Mouse (Mus musculus) gastrocnemius, postnatal 36 days (tissue): Measurements from ENCODE around the gene Elmo1. TPM values are rescaled to one million over a fixed set of nuclear protein-coding genes. Genes with fewer than 3 reads are reported as not detected.

Source experiments
- DNase-seq, 2 experiments: peaks; one replicate each; pipeline ENCODE4 v3.0.0; 2022
- intact Hi-C: fragments of 180-260 bp; cut with DNase I; formaldehyde crosslinking; loops from one replicate; pipeline ENCODE4 v1.15.1; 2025
- total RNA-seq, 2 experiments: library from RNA; stranded (reverse); gene quantifications; 2 replicates each; pipeline ENCODE4 v1.2.3; 2021

Elmo1 gene
- total RNA-seq, 2 experiments from 2014 or later, result 4.3 to 5.2 TPM

GRCm38 (mm10) chr13:20254911-20255310 lies 164.5 kb downstream of the Elmo1 start:
- intact Hi-C loops, result no loop called here

DNA sequence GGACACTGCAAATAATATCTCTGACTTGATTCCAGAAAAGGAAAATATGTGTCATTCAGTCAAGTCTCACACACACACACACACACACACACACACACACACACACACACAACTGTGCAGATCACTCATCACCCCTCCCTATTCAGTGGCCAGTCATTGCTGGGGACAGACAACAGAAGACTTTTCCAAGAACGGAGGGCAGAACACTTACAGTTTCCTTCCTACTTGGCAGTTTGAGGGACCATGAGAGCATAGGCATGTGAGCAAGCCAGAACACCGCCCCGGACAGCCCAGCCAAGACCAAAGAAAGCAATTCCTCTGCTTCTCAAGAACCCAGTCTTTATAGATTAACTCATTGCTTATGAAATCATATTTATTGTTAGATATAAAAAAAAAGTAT lies 165.0 kb downstream of the Elmo1 start:
- intact Hi-C loops, result no loop called here
- peak in 1 of 2 experiments; percentile 50 for DNase-seq

More at GRCm38 (mm10) chr13:20254911-20255310, 164.5 kb downstream of the Elmo1 start:
- no peak for DNase-seq

DNA sequence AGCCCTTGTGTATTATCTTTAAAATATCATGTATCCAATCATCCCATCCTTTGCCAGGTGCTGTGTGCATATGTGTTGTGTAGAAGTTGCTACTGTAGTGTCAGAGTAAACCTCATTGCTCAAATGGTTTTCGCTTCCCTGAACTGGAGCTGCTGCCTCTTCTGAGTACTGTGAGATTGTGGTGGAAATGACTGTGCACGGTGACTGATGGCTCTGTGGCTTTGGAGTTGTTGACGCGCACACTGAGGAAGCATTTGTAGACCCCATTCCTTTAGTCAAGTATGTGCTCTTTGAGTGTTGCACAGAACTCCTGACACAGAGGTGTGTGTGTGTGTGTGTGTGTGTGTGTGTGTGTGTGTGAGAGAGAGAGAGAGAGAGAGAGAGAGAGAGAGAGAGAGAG lies 166.2 kb downstream of the Elmo1 start:
- intact Hi-C loops, result no loop called here
- no peak for DNase-seq

GRCm38 (mm10) chr13:20257562-20258525 lies 167.4 kb downstream of the Elmo1 start:
- intact Hi-C loops, result no loop called here
- DNase-seq, result no peak

GRCm38 (mm10) chr13:20263173-20263572 lies 172.8 kb downstream of the Elmo1 start:
- intact Hi-C loops, result no loop called here
- DNase-seq, result no peak

GRCm38 (mm10) chr13:20270148-20270547 lies 179.8 kb downstream of the Elmo1 start:
- DNase-seq, result no peak
- intact Hi-C loops, result no loop called here

DNA sequence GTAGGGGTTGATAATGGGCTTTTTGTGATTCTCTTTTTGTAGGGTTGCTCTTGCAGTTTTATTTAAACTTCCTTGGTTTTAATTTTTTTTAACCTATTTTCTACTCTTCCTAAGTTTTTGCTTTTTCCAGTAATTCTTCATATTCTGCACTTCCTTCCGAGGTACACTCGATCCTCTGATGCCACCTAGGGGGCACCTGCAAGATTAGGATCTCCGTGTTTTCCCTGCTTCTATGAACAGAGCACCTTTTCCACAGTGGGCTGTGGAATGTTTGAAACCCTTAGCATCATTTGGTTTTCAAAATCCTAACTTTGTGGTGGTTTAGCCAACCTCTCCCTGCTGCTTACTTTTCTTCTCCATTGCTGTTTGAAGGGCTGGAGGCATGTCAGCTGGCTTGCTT lies 181.4 kb downstream of the Elmo1 start:
- intact Hi-C loops, result loop anchor here (2.0 kb wide), 1 partner anchor 233 kb away; no protein-coding TSS in a partner anchor
- no peak for DNase-seq

DNA sequence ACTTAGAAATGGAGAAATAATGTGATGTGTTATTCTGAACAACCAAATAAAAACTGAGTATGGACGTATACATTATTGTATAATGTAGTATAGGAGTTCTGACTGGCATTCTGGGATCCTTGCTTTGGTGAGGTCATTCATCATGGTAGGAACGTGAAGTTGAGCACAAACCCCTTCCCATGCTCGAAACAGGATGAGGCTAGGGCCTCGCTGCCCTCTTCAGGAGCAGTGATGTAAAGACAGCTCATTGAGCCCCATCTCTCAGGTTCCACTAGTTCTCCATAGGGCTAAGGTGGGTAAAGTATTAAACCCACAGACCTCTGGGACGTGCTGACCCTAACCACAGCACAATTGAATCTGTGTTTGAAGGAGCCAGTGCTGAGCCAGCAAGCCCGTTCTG lies 182.2 kb downstream of the Elmo1 start:
- intact Hi-C loops, result loop anchor here (2.0 kb wide), 1 partner anchor 234 kb away; no protein-coding TSS in a partner anchor

DNA sequence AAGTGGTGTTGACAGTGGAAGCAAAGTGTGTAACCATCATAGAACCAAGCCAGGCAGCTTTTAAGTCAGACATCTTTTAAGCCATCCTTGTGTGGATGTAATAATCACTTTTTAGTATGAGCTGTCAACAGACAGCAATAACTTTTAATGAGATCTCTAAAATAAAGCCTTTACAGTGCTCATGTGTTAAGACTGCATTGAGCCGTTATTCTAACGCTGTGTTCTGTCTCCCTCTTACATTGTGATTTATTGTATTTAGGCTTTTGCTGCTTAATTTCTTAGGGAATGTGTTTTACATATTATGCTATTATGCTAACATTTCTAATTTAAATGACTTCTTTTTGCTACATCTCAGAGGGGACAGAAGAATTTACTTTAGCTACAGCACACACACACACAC lies 189.5 kb downstream of the Elmo1 start:
- DNase-seq, result no peak
- intact Hi-C loops, result no loop called here

More for the DNA sequence above, 182.2 kb downstream of the Elmo1 start:
- no peak for DNase-seq

DNA sequence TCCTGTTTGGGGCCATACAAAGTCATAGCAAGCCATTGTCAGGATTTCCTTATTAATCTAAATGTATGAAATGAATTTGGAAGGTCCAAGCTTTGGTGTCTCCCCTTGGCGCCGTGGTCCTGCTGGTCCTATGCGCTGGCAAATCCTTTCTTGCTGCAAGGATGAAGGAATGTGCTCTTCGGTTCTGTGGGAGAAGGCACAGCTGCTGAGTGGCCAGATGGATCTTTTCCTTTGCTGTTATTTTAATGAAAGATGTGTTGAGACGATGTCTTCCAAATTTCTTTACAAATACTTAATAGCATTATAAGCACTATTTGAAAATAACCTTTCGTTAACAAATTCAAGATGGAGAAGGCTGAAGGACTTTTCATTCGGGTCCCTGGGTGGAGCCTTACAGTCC lies 193.5 kb downstream of the Elmo1 start:
- intact Hi-C loops, result no loop called here
- DNase-seq, result no peak

GRCm38 (mm10) chr13:20286680-20287079 lies 196.3 kb downstream of the Elmo1 start:
- intact Hi-C loops, result no loop called here
- DNase-seq, result no peak

DNA sequence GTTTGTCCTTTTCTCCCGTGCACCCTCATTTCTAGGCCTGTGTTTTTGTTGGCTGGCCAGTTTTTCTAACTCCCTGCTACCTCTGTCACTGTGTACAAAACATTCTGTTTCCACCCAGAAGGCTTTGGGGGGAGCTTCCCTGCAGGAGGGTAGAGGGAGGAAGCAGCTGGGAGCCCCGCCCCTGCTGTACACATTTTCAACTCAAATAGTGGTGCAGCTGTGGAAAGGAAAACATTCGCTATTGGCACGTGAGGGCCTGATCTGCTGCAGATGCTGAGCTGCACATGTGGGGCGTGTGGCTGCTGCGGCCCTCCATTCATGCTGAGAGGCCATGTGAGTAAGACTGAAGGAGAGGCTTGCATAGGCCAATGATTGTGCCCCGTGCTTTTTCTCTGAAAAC lies 198.0 kb downstream of the Elmo1 start:
- DNase-seq, result no peak

DNA sequence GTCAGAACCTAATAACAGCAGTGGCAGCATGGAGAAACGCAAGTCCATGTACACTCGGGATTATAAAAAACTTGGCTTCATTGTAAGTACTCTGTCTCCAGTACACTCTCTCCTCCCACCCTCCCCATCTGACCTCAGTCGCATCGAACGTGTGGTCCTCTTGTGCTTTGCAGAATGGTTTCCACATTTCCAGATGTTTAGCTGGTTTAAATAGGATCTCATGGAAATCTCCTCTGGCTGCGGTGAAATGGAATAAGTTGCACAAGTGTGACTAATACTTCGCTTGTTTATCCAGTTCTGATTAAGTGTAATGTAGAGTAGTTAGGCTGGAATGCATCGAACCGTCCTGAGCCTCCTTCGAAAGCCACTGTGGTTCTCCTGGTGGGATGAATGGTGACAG lies 200.0 kb downstream of the Elmo1 start:
- peak in 1 of 2 experiments; percentile 27 for DNase-seq
- intact Hi-C loops, result no loop called here

More for the DNA sequence above, 198.0 kb downstream of the Elmo1 start:
- intact Hi-C loops, result no loop called here

DNA sequence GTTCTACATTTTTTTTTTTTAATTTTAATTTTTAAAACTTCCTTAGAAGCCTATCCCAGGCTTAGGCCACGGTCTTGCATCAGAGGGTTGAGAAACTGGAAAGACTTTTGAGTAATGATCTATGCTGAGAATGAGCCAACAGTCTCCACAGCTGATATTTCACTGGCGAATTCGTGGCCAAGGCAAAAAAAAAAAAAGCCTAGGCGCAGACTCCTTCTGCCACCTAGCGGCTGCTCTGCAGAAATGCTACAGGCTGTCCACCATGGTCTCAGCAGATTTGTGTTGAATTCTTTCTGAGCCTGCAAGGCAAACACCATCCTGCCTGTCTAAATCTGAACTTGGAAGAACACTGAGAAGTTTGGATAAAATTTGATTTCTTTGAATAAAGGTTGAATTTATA lies 202.0 kb downstream of the Elmo1 start:
- intact Hi-C loops, result loop anchor here (2.0 kb wide), 1 partner anchor 594 kb away; no protein-coding TSS in a partner anchor

GRCm38 (mm10) chr13:20295278-20295970 lies 205.0 kb downstream of the Elmo1 start:
- no peak for DNase-seq
- intact Hi-C loops, result no loop called here

More for the DNA sequence above, 202.0 kb downstream of the Elmo1 start:
- peak in 1 of 2 experiments; percentile 41 for DNase-seq

GRCm38 (mm10) chr13:20297841-20298240 lies 207.4 kb downstream of the Elmo1 start:
- intact Hi-C loops, result no loop called here
- peak in 1 of 2 experiments; percentile 40 for DNase-seq

DNA sequence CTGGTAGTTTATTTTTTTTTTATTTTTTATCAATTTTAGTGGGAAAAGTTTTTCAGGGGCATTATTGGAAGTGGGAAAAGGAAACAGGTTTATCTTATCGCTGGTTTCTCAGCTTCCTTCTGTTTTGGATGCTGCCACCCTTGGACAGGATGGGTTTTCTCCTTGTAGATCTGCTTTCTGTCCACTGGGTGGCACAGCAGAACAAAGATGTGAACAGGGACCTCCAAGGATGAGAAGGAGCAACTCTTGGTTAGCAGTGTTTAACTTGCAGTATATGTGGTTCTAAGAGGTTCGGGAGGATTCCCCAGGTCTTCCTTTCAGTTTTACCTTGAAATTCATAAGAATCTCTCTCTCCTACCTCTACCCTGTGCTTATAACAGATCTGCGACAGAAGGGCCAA lies 209.0 kb downstream of the Elmo1 start:
- intact Hi-C loops, result no loop called here
- DNase-seq, result no peak

GRCm38 (mm10) chr13:20300052-20300564 lies 209.7 kb downstream of the Elmo1 start:
- intact Hi-C loops, result no loop called here
- DNase-seq, result no peak

GRCm38 (mm10) chr13:20300626-20301025 lies 210.2 kb downstream of the Elmo1 start:
- DNase-seq, result no peak
- intact Hi-C loops, result no loop called here

- intact Hi-C loops, result no loop called here
Observed at GRCm38 (mm10) chr13:20301760-20302159, 211.4 kb downstream of the Elmo1 start.

GRCm38 (mm10) chr13:20305621-20306020 lies 215.2 kb downstream of the Elmo1 start:
- peak in 1 of 2 experiments; percentile 14 for DNase-seq
- intact Hi-C loops, result no loop called here

More at GRCm38 (mm10) chr13:20301760-20302159, 211.4 kb downstream of the Elmo1 start:
- DNase-seq, result no peak
